Mouse (Mus musculus) layer of hippocampus, adult 9-11 months (tissue): Measurements from ENCODE around the gene Fbxo4.

Experiments
- DNase-seq: peaks from one replicate; pipeline ENCODE4 v3.0.0; 2022

Fbxo4 gene

GRCm38 (mm10) chr15:3979061-3979848 is at the start of gene Fbxo4:
Gene Fbxo4 (minus strand): TSS chr15:3979573.
- DNase-seq, result peak; percentile 80

GRCm38 (mm10) chr15:4028960-4029359 is 49.6 kb upstream of the Fbxo4 start:
- DNase-seq, result no peak

DNA sequence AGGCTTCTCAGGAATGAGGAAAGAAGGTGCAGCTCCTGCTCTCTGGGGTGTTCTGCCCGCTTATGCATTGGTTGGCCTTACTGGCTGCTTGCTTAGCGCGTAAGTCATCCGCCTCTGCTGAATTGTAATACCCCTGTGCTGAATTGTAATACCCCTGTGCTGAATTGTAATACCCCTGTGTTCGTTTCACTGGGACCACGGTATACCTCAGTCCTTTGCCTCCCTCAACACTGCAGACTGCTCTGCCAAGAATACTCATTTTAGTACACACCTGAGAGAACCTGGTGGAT is 49.0 kb upstream of the Fbxo4 start:
- DNase-seq, result no peak

DNA sequence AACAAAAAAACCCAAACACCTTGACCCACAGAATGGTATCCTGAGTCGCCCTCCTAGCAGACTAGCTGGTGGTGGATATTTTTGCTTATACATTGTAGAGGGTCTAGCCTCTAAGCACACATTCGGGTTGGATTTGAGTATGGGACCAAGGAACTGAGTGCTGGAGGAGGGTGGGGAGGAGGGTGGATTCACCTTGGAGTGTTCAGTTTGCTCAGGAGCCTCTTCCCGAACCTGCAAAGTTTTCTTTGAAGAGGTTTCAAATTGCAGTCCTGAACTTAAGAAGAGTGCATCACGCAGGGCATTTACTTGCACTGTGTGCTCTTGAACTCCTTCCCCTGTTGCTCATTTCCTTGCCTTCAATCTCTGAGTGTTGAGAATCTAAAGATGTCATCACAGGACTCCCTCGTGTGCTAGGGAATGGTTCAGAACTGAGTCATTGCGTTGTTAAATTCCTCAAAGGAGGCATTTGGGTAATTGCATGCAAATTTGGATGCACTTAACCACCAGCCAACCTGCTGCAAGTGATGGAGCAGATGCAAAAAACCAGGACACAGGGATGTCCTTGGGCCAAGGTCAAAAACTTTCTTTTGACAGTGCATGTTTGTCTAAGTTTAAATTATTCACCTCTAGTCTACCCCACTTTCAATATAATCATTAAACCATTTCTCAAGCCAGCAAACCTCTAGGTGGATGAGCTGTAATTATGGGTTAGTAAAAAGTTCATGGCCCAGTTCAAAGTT is 48.5 kb upstream of the Fbxo4 start:
- DNase-seq, result no peak

DNA sequence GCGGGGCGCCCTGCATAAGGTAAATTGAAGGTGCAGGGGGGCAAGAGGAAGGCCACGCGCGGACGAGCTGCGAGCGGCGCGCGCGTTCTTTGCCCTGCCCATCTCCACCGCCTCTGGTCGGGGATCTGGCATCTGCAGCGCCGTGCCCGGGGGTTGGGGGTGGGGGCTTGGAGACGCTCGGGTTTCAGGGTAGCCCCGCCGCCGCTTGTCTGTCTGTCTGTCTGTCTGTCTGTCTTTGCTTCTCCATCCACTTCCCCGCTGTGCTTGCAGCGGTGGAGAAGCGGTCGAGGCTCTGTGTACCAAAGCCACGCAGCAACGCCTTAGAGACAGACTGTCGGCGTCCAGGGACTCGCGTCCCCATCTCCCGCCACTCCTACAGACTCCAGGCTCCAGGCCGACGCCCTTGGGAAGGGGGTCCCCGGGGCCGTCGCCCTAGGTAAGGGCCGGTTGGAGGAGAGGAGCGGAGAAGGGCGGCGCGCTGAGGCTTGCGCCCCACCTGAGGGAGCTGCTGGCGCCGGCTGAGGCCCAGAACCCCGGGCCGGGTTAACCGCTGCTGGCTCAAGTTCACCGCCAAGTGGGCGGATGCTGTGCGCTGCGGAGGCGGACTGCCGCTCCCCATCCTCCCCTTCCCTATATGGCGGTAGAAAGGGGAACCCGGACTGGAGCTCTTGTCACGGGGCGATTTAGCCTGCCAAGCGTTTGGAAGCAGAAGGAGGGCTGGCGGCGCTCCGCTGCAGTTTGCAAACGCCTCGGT is 47.6 kb upstream of the Fbxo4 start:
- peak; percentile 91 for DNase-seq

DNA sequence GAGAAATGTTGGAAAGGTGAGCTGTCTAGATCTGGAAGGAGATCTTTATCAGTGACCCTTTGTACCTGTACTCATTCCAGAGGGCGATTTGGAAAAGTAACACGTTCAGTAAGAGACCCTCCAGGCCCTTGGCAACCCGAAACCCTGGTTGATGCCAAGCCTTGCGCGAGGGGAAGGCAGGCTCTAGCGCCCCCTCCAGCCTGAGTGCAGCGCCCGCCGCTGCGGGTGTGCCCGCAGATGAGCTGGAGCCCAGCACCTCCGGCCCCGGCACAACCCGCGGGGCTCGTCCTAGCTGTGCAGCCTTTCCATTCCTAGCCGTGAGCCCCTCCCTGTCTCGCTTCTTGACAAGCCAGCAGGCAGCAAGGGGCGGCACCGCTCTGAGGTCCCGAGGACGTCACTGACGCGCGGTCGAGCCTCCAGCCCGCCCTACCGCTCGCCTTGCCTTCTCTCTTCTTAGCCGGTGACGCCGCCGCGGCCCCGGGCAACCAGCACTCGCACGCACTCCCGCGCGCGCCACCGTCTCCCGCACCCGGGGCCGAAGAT is 46.9 kb upstream of the Fbxo4 start, which contains the start of gene Oxct1:
Gene Oxct1 (plus strand): TSS at position 153 of the 543 bp plus-strand sequence.
- peak; percentile 96 for DNase-seq

- no peak for DNase-seq
Observed at GRCm38 (mm10) chr15:4025508-4025904, 46.1 kb upstream of the Fbxo4 start.

DNA sequence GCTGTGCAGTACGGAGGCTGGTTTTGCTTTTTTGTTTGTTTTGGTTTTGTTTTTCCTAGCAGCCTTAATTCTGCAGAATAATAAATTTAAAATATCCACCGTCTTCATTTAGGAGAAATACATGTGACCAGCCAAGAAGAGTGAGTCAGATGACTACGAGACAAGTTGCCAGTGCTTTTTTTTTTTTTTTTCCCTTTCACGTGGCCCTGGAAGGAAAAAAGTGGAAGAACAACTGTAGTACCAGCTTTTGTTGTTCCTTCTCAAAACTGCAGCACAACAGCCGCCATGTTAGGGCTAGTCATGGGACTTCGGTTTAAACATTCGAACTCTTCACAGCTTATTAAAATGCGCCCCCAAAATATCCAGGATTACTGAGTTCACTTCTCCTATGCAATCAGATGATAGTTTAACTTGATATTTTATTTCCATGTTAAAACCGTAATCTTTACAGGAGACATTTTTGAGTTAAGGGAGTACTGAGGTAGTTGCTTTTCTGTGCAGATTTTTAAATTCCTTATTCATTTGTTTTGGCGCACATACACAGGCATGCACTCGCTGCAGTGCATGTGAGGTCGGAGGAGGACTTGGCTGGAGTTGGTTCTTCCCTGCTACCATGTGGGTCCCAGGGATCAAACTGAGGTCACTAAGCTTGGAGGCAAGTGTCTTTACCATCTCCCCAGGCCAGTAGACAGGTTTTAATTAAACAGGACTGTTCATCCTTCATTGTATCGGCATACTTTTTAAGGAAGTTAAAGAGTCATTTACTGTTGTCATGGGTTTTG is 45.5 kb upstream of the Fbxo4 start:
- DNase-seq, result no peak

DNA sequence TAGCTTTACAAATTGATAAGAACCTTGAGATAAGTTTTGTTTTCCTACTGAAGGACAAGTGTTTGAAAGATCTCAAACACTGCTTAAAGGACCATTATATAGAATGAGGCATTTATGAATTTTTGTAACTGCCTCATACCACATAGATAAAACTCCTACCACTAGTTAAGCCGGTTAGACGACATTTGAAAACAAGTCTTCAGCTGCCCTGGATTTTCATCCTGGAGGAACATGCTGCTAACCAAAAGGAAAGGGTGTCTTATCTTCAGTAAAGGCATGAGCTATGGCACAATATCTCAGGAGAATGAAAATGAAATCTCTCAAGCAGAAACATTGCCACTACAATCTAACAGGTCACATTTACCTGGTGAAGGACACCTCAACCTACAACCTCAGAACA is 44.4 kb upstream of the Fbxo4 start:
- no peak for DNase-seq

DNA sequence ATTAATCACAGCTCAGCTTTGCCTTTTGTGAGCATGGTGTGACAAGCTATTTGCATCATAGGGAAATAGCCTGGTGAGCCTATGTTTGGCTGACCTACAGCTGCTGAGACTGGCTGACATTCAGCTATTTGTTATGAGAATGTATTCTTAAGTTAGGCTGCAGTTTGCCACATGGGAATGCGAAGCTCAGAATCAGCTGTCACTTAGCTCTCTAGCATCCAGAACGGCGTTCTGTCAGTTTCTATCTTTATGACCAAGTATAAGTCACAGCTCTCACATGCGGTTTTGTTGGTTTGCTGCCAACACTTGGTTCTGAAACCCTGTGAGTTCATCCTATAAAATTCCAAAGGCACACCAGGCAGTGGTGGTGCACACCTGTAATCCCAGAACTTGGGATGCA is 41.3 kb upstream of the Fbxo4 start:
- DNase-seq, result no peak

GRCm38 (mm10) chr15:4013873-4014272 is 34.5 kb upstream of the Fbxo4 start:
- DNase-seq, result no peak

GRCm38 (mm10) chr15:4000536-4000935 is 21.2 kb upstream of the Fbxo4 start:
- DNase-seq, result no peak

DNA sequence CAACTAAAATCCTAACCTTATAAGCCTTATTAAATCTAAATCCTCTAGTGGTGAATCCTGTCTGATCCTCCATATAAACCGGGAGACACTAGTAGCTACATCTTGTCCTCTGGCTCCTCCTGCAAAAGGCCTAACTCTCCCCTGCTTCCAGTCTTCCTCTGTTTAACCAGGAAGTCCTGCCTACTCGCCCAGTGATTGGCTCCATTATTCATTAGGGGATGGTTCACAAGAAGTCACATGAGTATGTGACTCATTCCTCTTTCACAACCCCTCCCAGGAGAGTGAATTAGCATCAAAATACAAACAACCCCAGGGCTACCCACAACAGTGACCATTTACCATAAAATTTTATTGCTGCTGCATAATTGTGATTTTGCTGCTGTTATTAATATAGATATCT is 19.8 kb upstream of the Fbxo4 start:
- no peak for DNase-seq

DNA sequence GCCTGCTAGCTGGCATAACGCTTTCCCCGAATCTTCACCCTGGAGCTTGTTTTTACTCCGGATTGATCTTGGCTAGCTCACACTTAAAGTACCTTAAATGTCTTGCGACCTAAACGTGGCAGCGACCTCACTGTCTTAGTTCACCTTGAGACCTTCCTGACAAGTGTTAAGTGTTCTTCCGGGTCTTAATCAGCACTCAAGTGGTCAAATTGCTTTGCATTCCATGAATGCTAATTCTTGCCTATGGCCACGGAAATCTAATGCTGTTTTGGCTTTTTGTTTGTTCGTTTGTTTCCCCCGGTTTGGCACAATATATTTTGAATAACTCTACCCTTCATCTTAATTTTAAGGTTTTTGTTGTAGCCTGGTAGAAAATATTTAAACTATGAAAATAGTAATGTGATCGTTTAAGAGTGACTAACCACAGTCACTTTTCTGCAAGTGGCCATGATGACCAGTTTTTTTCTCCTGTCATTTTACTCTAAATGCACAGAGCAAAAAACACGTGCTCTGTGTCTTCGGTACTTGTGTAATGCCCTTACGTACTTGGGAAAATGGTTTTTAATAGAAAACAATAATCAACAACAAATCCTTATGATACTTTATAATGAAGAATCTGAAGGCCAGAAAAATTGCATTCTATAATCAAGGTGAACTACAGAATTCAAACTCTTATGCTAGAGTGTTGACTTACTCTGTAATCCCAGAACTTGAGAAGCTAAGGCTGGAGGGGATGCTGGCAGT is 17.1 kb upstream of the Fbxo4 start:
- DNase-seq, result no peak

- DNase-seq, result peak; percentile 99
Observed at GRCm38 (mm10) chr15:3995448-3996266, 16.3 kb upstream of the Fbxo4 start, which contains the start of gene AW549877. Gene AW549877 (minus strand): TSS chr15:3995744.

DNA sequence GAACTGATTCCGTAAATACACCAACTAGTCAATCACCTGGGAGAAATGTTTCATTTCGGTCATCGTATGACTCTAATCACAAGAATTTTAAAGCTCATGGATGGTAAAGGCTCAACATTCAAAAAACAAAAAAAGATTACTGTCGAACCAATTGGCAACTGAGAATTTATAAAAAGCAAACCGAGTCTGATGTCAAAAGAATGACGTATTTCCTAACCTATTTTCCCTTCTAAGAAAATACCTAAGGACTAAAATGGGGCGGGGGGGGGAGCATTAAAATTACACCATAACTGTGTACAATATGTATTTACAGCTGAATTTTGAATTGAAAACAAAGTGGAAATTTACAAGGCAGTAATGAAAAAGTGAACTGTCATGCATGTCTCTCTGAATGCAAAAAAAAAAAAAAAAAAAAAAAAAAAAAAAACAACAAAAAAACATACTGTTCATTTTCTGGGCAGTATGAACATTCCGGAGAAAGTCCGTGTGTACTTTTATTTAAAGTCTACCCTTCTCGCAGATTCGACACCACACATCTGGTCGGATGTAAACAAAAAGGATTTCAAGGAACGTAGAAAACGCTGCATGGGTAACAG is 15.6 kb upstream of the Fbxo4 start:
- no peak for DNase-seq

GRCm38 (mm10) chr15:3987981-3988380 is 8.6 kb upstream of the Fbxo4 start:
- DNase-seq, result no peak

DNA sequence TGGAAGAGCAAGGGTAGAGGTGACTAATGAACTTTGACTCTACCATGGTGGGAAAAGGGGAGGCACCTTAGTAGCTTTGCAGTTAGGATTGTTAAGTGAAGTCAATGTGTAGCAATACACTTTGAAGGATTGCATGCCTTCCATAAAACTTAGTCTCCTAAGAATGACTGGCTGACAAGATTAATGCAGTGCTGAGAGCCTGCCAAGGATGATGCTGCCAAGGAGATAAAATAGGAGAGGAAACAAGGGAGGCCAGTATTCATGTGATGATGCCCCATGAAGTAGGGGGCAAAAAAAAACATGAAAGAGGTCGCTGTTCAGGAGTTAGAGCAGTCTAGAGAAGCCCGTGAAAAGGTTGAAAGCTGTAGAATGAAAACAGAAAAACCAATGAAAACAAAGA is 5.5 kb upstream of the Fbxo4 start:
- no peak for DNase-seq

- DNase-seq, result no peak
Observed at GRCm38 (mm10) chr15:3982732-3983131, 3.4 kb upstream of the Fbxo4 start.

DNA sequence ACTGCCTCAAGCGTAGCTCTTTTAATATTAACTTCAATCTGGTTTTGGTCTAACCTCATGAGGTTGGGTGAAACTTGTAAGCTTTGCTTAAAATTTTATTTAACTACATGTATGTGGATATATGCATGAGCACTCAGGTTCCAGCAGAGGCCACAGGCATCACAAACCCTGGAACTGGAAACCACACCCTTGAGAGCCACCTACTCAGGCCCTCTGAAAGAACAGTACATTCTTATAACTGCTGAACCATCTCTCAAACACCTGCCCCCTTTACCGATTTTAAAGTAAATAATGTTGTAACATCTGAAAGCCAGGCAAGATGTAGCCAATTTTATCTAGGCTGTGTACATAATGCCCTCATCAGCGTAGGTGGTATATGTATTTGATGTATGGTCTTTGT is 498 bp upstream of the Fbxo4 start:
- DNase-seq, result no peak

DNA sequence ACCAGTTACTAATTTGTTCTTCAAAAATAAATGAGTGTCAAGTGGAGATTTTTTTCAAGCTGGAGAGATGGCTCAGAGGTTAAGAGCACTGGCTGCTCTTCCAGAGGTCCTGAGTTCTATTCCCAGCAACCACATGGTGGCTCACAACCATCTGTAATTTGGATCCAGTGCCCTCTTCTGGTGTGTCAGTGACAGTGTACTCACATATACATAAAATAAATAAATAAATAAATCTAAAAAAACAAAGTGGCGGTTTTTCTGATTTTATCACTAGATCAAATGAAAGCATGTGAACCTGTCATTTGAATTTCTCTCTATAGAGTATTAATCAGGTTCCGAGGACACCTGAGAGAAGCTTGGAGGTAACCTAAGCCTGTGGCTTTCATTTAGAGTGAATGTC is 1.1 kb downstream of the Fbxo4 start:
- DNase-seq, result no peak
